Mouse (Mus musculus) CD4-positive, CD25-positive, alpha-beta regulatory T cell (primary cell): ENCODE results near the gene Gm5771. TPM values are rescaled to one million over a fixed set of nuclear protein-coding genes. Genes with fewer than 3 reads are reported as not detected.

ENCODE experiments used
- polyA plus RNA-seq: library from polyadenylated mRNA; unstranded; fragments of 100-300 nt; shearing (Covaris generic); gene quantifications from one replicate; pipeline ENCODE4 v1.2.1, GENCODE M21; 2017

The Gm5771 gene
- not detected for polyA plus RNA-seq

GRCm38 (mm10) chr6:41392056-41392455 lies at the start of gene Gm5771:
Gm5771 (plus strand) TSS chr6:41392356.

GRCm38 (mm10) chr6:41353932-41354331 lies 38.2 kb upstream of the Gm5771 start, which contains the start of gene Try10:
Try10 (plus strand) TSS chr6:41354105.

GRCm38 (mm10) chr6:41377578-41377977 lies 14.6 kb upstream of the Gm5771 start, which contains the start of gene Prss3:
Prss3 (minus strand) TSS chr6:41377678.

GRCm38 (mm10) chr6:41446045-41446444 lies 53.9 kb downstream of the Gm5771 start, which contains the start of gene Gm10334:
Gm10334 (minus strand) TSS chr6:41446145.

Other genes with a start within 250 kb of the Gm5771 start
- gene Try4, start 90.1 kb upstream of the Gm5771 start, polyA plus RNA-seq = not detected
- 0.47 TPM for gene Try5, start 75.5 kb upstream of the Gm5771 start, polyA plus RNA-seq
- not detected for gene Try10, start 38.3 kb upstream of the Gm5771 start, polyA plus RNA-seq
- gene Prss3, start 14.7 kb upstream of the Gm5771 start, polyA plus RNA-seq = not detected
- not detected for gene Gm10334, start 53.8 kb downstream of the Gm5771 start, polyA plus RNA-seq
- not detected for gene Prss1, start 66.6 kb downstream of the Gm5771 start, polyA plus RNA-seq
- 2.6 TPM for gene Prss2, start 129.4 kb downstream of the Gm5771 start, polyA plus RNA-seq
- 63.9 TPM for gene Ephb6, start 213.1 kb downstream of the Gm5771 start, polyA plus RNA-seq
- gene Trpv6, start 244.0 kb downstream of the Gm5771 start, polyA plus RNA-seq = 1.2 TPM